Mouse (Mus musculus) forebrain, embryonic 13.5 days (tissue): ENCODE results near the gene Krtap4-1. TPM values are rescaled to one million over a fixed set of nuclear protein-coding genes. Genes with fewer than 3 reads are reported as not detected.

Source experiments
- ATAC-seq: fragments of 200-750 bp; cut with Nextera tagmentation; 2 replicates; pipeline ENCODE4 v1.8.0; 2017
- H3K27ac ChIP-seq: fragments of 300-500 bp; sonication (generic); 2 replicates; pipeline ENCODE4 v1.5.1; 2015; ENCODE audit warnings: inconsistent platforms, mild to moderate bottlenecking, moderate library complexity
- H3K27me3 ChIP-seq: fragments of 300-500 bp; sonication (generic); 2 replicates; pipeline ENCODE4 v1.6.1; 2015; ENCODE audit warnings: mild to moderate bottlenecking, inconsistent platforms
- H3K36me3 ChIP-seq: fragments of 300-500 bp; sonication (generic); 2 replicates; pipeline ENCODE4 v1.6.1; 2015; ENCODE audit warnings: mild to moderate bottlenecking, inconsistent platforms; ENCODE audit not compliant: poor library complexity, severe bottlenecking
- H3K4me1 ChIP-seq: fragments of 300-500 bp; sonication (generic); 2 replicates; pipeline ENCODE4 v1.6.1; 2015; ENCODE audit warnings: inconsistent platforms
- H3K4me2 ChIP-seq: fragments of 300-500 bp; sonication (generic); 2 replicates; pipeline ENCODE4 v1.6.1; 2015; ENCODE audit warnings: inconsistent platforms, mild to moderate bottlenecking, moderate library complexity
- H3K4me3 ChIP-seq: fragments of 300-500 bp; sonication (generic); 2 replicates; pipeline ENCODE4 v1.5.1; 2015; ENCODE audit warnings: mild to moderate bottlenecking, inconsistent platforms
- H3K9ac ChIP-seq: fragments of 300-500 bp; sonication (generic); 2 replicates; pipeline ENCODE4 v1.6.1; 2015; ENCODE audit warnings: mild to moderate bottlenecking, inconsistent platforms
- H3K9me3 ChIP-seq: fragments of 300-500 bp; sonication (generic); replicated peaks from 2 replicates; pipeline ENCODE4 v1.6.1; 2016; ENCODE audit warnings: inconsistent platforms
- WGBS: fragments of 180-500 bp; shearing (Covaris S2); methylation state at CpG from one replicate; pipeline ENCODE4 v1.1.7; 2015; 5-methylcytosine and 5-hydroxymethylcytosine counted together
- polyA plus RNA-seq: library from polyadenylated mRNA; unstranded; fragments of >200 nt; fragmentation: Nextera tagmentation; extraction: Ambion mirVana; gene quantifications from 2 replicates; pipeline ENCODE4 v1.2.1, GENCODE M21; 2015

Krtap4-1 gene
- polyA plus RNA-seq, 1 experiment from 2014 or later, result not detected

GRCm38 (mm10) chr11:99580636-99581035 is 47.4 kb downstream of the Krtap4-1 start, which contains the start of gene Krtap1-5:
Gene Krtap1-5, minus strand, starts transcription at chr11:99581016.
- Histone ChIP-seq H3K4me2 (no peak within 1 kb of the TSS), H3K4me3 (no peak within 1 kb of the TSS), H3K9me3 (no peaks in the 10 kb centered on the region), H3K27ac (no peak within 1 kb of the TSS), H3K36me3 (no peaks in the 10 kb centered on the region), H3K4me1 (no peaks in the 10 kb centered on the region), H3K27me3 (no peaks in the 10 kb centered on the region), H3K9ac (no peak within 1 kb of the TSS)
- no peak for ATAC-seq
- 89% methylated on average over 6 of the region's 6 CpGs for WGBS

Other genes with a start within 250 kb of the Krtap4-1 start
- gene Krt10, start 238.9 kb downstream of the Krtap4-1 start, polyA plus RNA-seq, result 31.4 and 39.8 TPM in 2 replicates
- gene Krt12, start 206.0 kb downstream of the Krtap4-1 start, polyA plus RNA-seq, result 0.15 TPM in 1 of 2 replicates, not detected in the other
- 0.11 TPM in 1 of 2 replicates, not detected in the other for gene Krt20, start 190.1 kb downstream of the Krtap4-1 start, polyA plus RNA-seq
- gene Krt23, start 135.1 kb downstream of the Krtap4-1 start, polyA plus RNA-seq, result not detected in 2 replicates
- gene Krt39, start 106.9 kb downstream of the Krtap4-1 start, polyA plus RNA-seq, result not detected in 2 replicates
- gene Krt40, start 85.1 kb downstream of the Krtap4-1 start, polyA plus RNA-seq, result not detected in 2 replicates
- not detected in 2 replicates for gene Krtap3-3, start 77.4 kb downstream of the Krtap4-1 start, polyA plus RNA-seq
- gene Krtap3-2, start 71.4 kb downstream of the Krtap4-1 start, polyA plus RNA-seq, result not detected in 2 replicates
- gene Gm11939, start 68.8 kb downstream of the Krtap4-1 start, polyA plus RNA-seq, result not detected in 2 replicates
- gene Krtap3-1, start 61.6 kb downstream of the Krtap4-1 start, polyA plus RNA-seq, result not detected in 2 replicates
- gene Krtap1-5, start 47.2 kb downstream of the Krtap4-1 start, polyA plus RNA-seq, result not detected in 2 replicates
- not detected in 2 replicates for gene Krtap1-4, start 44.6 kb downstream of the Krtap4-1 start, polyA plus RNA-seq
- gene Krtap1-3, start 36.9 kb downstream of the Krtap4-1 start, polyA plus RNA-seq, result not detected in 2 replicates
- gene Krtap9-3, start 30.1 kb downstream of the Krtap4-1 start, polyA plus RNA-seq, result not detected in 2 replicates
- gene Gm11938, start 24.9 kb downstream of the Krtap4-1 start, polyA plus RNA-seq, result not detected in 2 replicates
- not detected in 2 replicates for gene Gm11937, start 18.0 kb downstream of the Krtap4-1 start, polyA plus RNA-seq
- gene Krtap2-4, start 13.4 kb downstream of the Krtap4-1 start, polyA plus RNA-seq, result not detected in 2 replicates
- gene Gm11562, start 7.8 kb downstream of the Krtap4-1 start, polyA plus RNA-seq, result not detected in 2 replicates
- gene Krtap4-2, start 6.8 kb upstream of the Krtap4-1 start, polyA plus RNA-seq, result not detected in 2 replicates
- not detected in 2 replicates for gene Krtap4-7, start 15.9 kb upstream of the Krtap4-1 start, polyA plus RNA-seq
- gene Gm11555, start 22.0 kb upstream of the Krtap4-1 start, polyA plus RNA-seq, result not detected in 2 replicates
- not detected in 2 replicates for gene Gm11563, start 30.7 kb upstream of the Krtap4-1 start, polyA plus RNA-seq
- not detected in 2 replicates for gene Krtap4-6, start 37.7 kb upstream of the Krtap4-1 start, polyA plus RNA-seq
- gene Gm14190, start 62.5 kb upstream of the Krtap4-1 start, polyA plus RNA-seq, result not detected in 2 replicates
- gene Gm14180, start 106.1 kb upstream of the Krtap4-1 start, polyA plus RNA-seq, result not detected in 2 replicates
- not detected in 2 replicates for gene Gm11595, start 144.7 kb upstream of the Krtap4-1 start, polyA plus RNA-seq
- not detected in 2 replicates for gene Krtap4-8, start 152.5 kb upstream of the Krtap4-1 start, polyA plus RNA-seq
- not detected in 2 replicates for gene Krtap4-9, start 157.0 kb upstream of the Krtap4-1 start, polyA plus RNA-seq
- gene Gm11596, start 165.2 kb upstream of the Krtap4-1 start, polyA plus RNA-seq, result not detected in 2 replicates
- gene Gm11569, start 170.7 kb upstream of the Krtap4-1 start, polyA plus RNA-seq, result not detected in 2 replicates
- not detected in 2 replicates for gene Gm11554, start 176.2 kb upstream of the Krtap4-1 start, polyA plus RNA-seq
- not detected in 2 replicates for gene Krtap4-13, start 181.7 kb upstream of the Krtap4-1 start, polyA plus RNA-seq
- gene Gm11564, start 187.4 kb upstream of the Krtap4-1 start, polyA plus RNA-seq, result not detected in 2 replicates
- not detected in 2 replicates for gene 2300003K06Rik, start 209.8 kb upstream of the Krtap4-1 start, polyA plus RNA-seq
- not detected in 2 replicates for gene Krtap4-16, start 223.4 kb upstream of the Krtap4-1 start, polyA plus RNA-seq
- gene Gm11568, start 229.7 kb upstream of the Krtap4-1 start, polyA plus RNA-seq, result not detected in 2 replicates
- gene Gm11559, start 236.2 kb upstream of the Krtap4-1 start, polyA plus RNA-seq, result not detected in 2 replicates
- gene Krtap9-1, start 245.2 kb upstream of the Krtap4-1 start, polyA plus RNA-seq, result not detected in 2 replicates